Mouse (Mus musculus) kidney, embryonic 16.5 days (tissue): Measurements from ENCODE around the gene Ccdc39. TPM values are rescaled to one million over a fixed set of nuclear protein-coding genes. Genes with fewer than 3 reads are reported as not detected.
A peak's percentile ranks its signal among the peaks of the same experiment; 100 is the strongest.

ENCODE experiments used
- ATAC-seq: fragments of 200-750 bp; cut with Nextera tagmentation; 2 replicates; pipeline ENCODE4 v1.8.0; 2017; ENCODE audit warnings: moderate TSS enrichment; ENCODE audit not compliant: low FRiP score, low TSS enrichment
- H3K27ac ChIP-seq: fragments of 300-500 bp; sonication (generic); 2 replicates; pipeline ENCODE4 v1.5.1; 2014; ENCODE audit warnings: low read length
- H3K27me3 ChIP-seq: fragments of 300-500 bp; sonication (generic); 2 replicates; pipeline ENCODE4 v1.6.1; 2014; ENCODE audit warnings: low read length, control low read depth, mixed read lengths; ENCODE audit not compliant: insufficient read depth
- H3K36me3 ChIP-seq: fragments of 300-500 bp; sonication (generic); 2 replicates; pipeline ENCODE4 v1.6.1; 2014; ENCODE audit warnings: low read length, control low read depth, mixed read lengths; ENCODE audit not compliant: insufficient read depth
- H3K4me1 ChIP-seq: fragments of 300-500 bp; sonication (generic); 2 replicates; pipeline ENCODE4 v1.6.1; 2014; ENCODE audit warnings: low read length, control low read depth, mixed read lengths; ENCODE audit not compliant: insufficient read depth
- H3K4me2 ChIP-seq: fragments of 300-500 bp; sonication (generic); replicated peaks from 2 replicates; pipeline ENCODE4 v1.6.1; 2014; ENCODE audit warnings: low read depth, low read length
- H3K4me3 ChIP-seq: fragments of 300-500 bp; sonication (generic); 2 replicates; pipeline ENCODE4 v1.5.1; 2014; ENCODE audit warnings: mild to moderate bottlenecking, low read length
- H3K9ac ChIP-seq: fragments of 300-500 bp; sonication (generic); replicated peaks from 2 replicates; pipeline ENCODE4 v1.6.1; 2014; ENCODE audit warnings: low read length
- H3K9me3 ChIP-seq: fragments of 300-500 bp; sonication (generic); 2 replicates; pipeline ENCODE4 v1.6.1; 2016; ENCODE audit warnings: low read length, control low read depth
- WGBS: fragments of 180-500 bp; shearing (Covaris S2); extraction: QIAGEN DNeasy Blood & Tissue Kit; methylation state at CpG from one replicate; pipeline ENCODE4 v1.1.7; 2014; 5-methylcytosine and 5-hydroxymethylcytosine counted together
- polyA plus RNA-seq: library from polyadenylated mRNA; unstranded; fragments of >200 nt; fragmentation: Nextera tagmentation; extraction: Ambion mirVana; gene quantifications from 2 replicates; pipeline ENCODE4 v1.2.1, GENCODE M21; 2015

The Ccdc39 gene
- 4.5 and 4.6 TPM in 2 replicates for polyA plus RNA-seq

- no peaks in the 10 kb centered on the region for H3K27me3 ChIP-seq
- H3K27ac ChIP-seq = no peak within 1 kb of the TSS
- peak within 1 kb of the TSS; percentile 58 for H3K4me3 ChIP-seq
- H3K9me3 ChIP-seq = no peaks in the 10 kb centered on the region
- peak; percentile 95 for ATAC-seq
- peak within 1 kb of the TSS; percentile 84 for H3K9ac ChIP-seq
- H3K4me2 ChIP-seq = peak within 1 kb of the TSS; percentile 96
- H3K4me1 ChIP-seq = peaks cover 4% of the 10 kb centered on the region; the same call in 1 of the 2 replicates
- H3K36me3 ChIP-seq = no peaks in the 10 kb centered on the region
- 6% methylated on average over 26 of the region's 26 CpGs for WGBS
Observed at GRCm38 (mm10) chr3:33843801-33844632, at the start of gene Ccdc39. Gene Ccdc39, minus strand, starts transcription at chr3:33844310.

GRCm38 (mm10) chr3:33893433-33893832 lies 49.3 kb upstream of the Ccdc39 start:
- Histone ChIP-seq H3K9me3 (no peaks in the 10 kb centered on the region), H3K9ac (no peak overlapping the region), H3K4me3 (no peak overlapping the region), H3K36me3 (no peaks in the 10 kb centered on the region), H3K4me2 (no peak overlapping the region), H3K27me3 (no peaks in the 10 kb centered on the region), H3K4me1 (no peaks in the 10 kb centered on the region), H3K27ac (no peak overlapping the region)
- no peak for ATAC-seq
- 92% methylated on average over 5 of the region's 5 CpGs for WGBS

GRCm38 (mm10) chr3:33887438-33887837 lies 43.3 kb upstream of the Ccdc39 start:
- no peaks in the 10 kb centered on the region for H3K9me3 ChIP-seq
- no peak overlapping the region for H3K4me2 ChIP-seq
- H3K27ac ChIP-seq = no peak overlapping the region
- H3K9ac ChIP-seq = no peak overlapping the region
- no peaks in the 10 kb centered on the region for H3K27me3 ChIP-seq
- H3K4me3 ChIP-seq = no peak overlapping the region
- 27% methylated on average over 8 of the region's 8 CpGs for WGBS
- ATAC-seq = no peak
- no peaks in the 10 kb centered on the region for H3K4me1 ChIP-seq
- H3K36me3 ChIP-seq = no peaks in the 10 kb centered on the region

- no peak overlapping the region for H3K9ac ChIP-seq
- H3K36me3 ChIP-seq = no peaks in the 10 kb centered on the region
- no peak overlapping the region for H3K4me3 ChIP-seq
- H3K27me3 ChIP-seq = no peaks in the 10 kb centered on the region
- WGBS = 88% methylated on average over 6 of the region's 6 CpGs
- ATAC-seq = no peak
- H3K4me1 ChIP-seq = no peaks in the 10 kb centered on the region
- 0 out of 2 replicates have a peak, but pooled peaks cover 6% of the 10 kb centered on the region for H3K9me3 ChIP-seq
- no peak overlapping the region for H3K27ac ChIP-seq
- no peak overlapping the region for H3K4me2 ChIP-seq
Observed at GRCm38 (mm10) chr3:33883105-33883504, 39.0 kb upstream of the Ccdc39 start.

- Histone ChIP-seq H3K4me3 (no peak overlapping the region), H3K36me3 (no peaks in the 10 kb centered on the region), H3K9me3 (0 out of 2 replicates have a peak, but pooled peaks cover 6% of the 10 kb centered on the region), H3K27me3 (no peaks in the 10 kb centered on the region), H3K4me1 (no peaks in the 10 kb centered on the region), H3K4me2 (no peak overlapping the region), H3K27ac (no peak overlapping the region), H3K9ac (no peak overlapping the region)
- no peak for ATAC-seq
- WGBS = 76% methylated on average over 2 of the region's 2 CpGs
Observed at GRCm38 (mm10) chr3:33882695-33883094, 38.6 kb upstream of the Ccdc39 start.

- 92% methylated on average over 6 of the region's 6 CpGs for WGBS
- Histone ChIP-seq H3K9ac (no peak overlapping the region), H3K27me3 (no peaks in the 10 kb centered on the region), H3K4me2 (no peak overlapping the region), H3K9me3 (0 out of 2 replicates have a peak, but pooled peaks cover 6% of the 10 kb centered on the region), H3K36me3 (no peaks in the 10 kb centered on the region), H3K27ac (no peak overlapping the region), H3K4me1 (no peaks in the 10 kb centered on the region), H3K4me3 (no peak overlapping the region)
- ATAC-seq = no peak
Observed at GRCm38 (mm10) chr3:33878661-33879060, 34.6 kb upstream of the Ccdc39 start.

GRCm38 (mm10) chr3:33874456-33875286 lies 30.6 kb upstream of the Ccdc39 start:
- Histone ChIP-seq H3K4me2 (no peak overlapping the region), H3K9me3 (no peaks in the 10 kb centered on the region), H3K4me3 (no peak overlapping the region), H3K4me1 (no peaks in the 10 kb centered on the region), H3K27ac (no peak overlapping the region), H3K27me3 (no peaks in the 10 kb centered on the region), H3K9ac (no peak overlapping the region), H3K36me3 (no peaks in the 10 kb centered on the region)
- ATAC-seq = no peak
- 68% methylated on average over 12 of the region's 12 CpGs for WGBS

GRCm38 (mm10) chr3:33873837-33874236 lies 29.7 kb upstream of the Ccdc39 start:
- H3K4me3 ChIP-seq = no peak overlapping the region
- no peak for ATAC-seq
- no peak overlapping the region for H3K27ac ChIP-seq
- H3K9me3 ChIP-seq = no peaks in the 10 kb centered on the region
- 79% methylated on average over 7 of the region's 7 CpGs for WGBS
- no peaks in the 10 kb centered on the region for H3K36me3 ChIP-seq
- H3K9ac ChIP-seq = no peak overlapping the region
- no peak overlapping the region for H3K4me2 ChIP-seq
- no peaks in the 10 kb centered on the region for H3K4me1 ChIP-seq
- H3K27me3 ChIP-seq = no peaks in the 10 kb centered on the region

GRCm38 (mm10) chr3:33873366-33873765 lies 29.3 kb upstream of the Ccdc39 start:
- no peaks in the 10 kb centered on the region for H3K36me3 ChIP-seq
- H3K9me3 ChIP-seq = no peaks in the 10 kb centered on the region
- no peaks in the 10 kb centered on the region for H3K4me1 ChIP-seq
- H3K4me3 ChIP-seq = no peak overlapping the region
- H3K9ac ChIP-seq = no peak overlapping the region
- 90% methylated on average over 8 of the region's 8 CpGs for WGBS
- no peak for ATAC-seq
- H3K4me2 ChIP-seq = no peak overlapping the region
- no peak overlapping the region for H3K27ac ChIP-seq
- no peaks in the 10 kb centered on the region for H3K27me3 ChIP-seq
